Mouse (Mus musculus): ENCODE measurements around the gene Hyal3. TPM values are rescaled to one million over a fixed set of nuclear protein-coding genes. Genes with fewer than 3 reads are reported as not detected.
"Not testable (repeated sequence)": the region's sequence is repeated elsewhere in the genome, so short reads cannot be mapped to it uniquely, and the experiment has no call there.

The Hyal3 gene
- polyA plus RNA-seq, 1 experiment from 2014 or later = 2.4 TPM

DNA sequence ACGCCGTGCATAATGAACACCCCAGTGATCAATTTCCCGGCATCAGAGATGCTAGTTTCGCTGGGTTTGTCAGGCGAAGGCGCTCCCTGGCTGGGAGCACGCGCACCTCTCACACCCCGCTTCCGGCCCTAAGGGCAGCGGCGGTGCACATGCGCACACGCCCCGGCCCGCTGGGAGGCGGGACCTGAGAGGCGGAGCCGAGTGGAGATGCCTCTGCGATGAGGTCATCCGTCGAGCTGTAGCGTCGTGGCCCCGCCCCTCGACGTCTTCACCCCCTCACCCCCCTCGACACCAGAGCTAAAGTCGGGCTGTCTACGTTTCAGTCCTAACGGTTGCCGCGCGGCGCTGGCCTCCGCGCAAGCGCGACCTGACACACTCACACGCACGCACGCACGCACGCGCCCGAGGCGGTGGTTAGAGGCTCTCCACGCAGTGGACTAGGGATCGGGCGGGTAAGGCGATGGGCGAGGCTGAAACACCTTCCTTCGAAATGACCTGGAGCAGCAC is 26.2 kb upstream of the Hyal3 start:
- under 1% methylated on average over 53 of the region's 53 CpGs for WGBS
- Histone ChIP-seq H3K27me3 (ENCODE audit: control insufficient read depth, insufficient read depth, low read depth, low read length) (peaks cover 31% of the 10 kb centered on the region), H3K4me1 (ENCODE audit: control insufficient read depth, insufficient read depth, low read length) (peaks cover 33% of the 10 kb centered on the region), H3K4me2 (ENCODE audit: low read length) (peak overlapping the region; percentile 87), H3K9me3 (replicated peaks; ENCODE audit: control insufficient read depth, low read length, poor library complexity, severe bottlenecking) (no peaks in the 10 kb centered on the region), H3K4me3 (ENCODE audit: low read depth, low read length) (peak overlapping the region; percentile 80), H3K9ac (ENCODE audit: low read depth, low read length) (peak overlapping the region; percentile 88), H3K27ac (ENCODE audit: low read length) (peak overlapping the region; percentile 91), H3K36me3 (ENCODE audit: control insufficient read depth, insufficient read depth, low read length) (peaks cover 16% of the 10 kb centered on the region)
- peak; percentile 93 for ATAC-seq

DNA sequence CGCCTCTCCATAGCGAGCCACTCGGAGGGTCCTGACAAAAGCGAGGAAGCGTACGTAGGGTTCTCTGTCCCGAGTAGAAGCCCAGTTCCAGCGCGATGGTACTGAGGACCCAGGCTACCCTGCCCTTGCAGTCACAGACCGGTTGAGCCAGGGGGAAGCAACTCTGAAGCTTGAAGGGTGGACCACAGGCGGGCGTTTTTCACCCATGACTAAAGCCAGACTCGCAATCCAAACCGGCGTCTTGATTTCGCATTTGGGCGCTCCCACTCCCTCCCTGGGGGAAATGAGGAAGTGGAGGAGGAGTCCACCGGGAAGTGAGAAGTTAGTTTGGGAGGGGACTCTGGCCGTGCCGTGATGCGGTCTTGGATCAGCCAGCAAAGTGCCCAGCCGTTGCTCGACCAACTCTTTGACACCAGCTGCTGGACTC is 25.6 kb upstream of the Hyal3 start:
- peak; percentile 57 for ATAC-seq
- Histone ChIP-seq H3K27me3 (ENCODE audit: control insufficient read depth, insufficient read depth, low read depth, low read length) (peaks cover 26% of the 10 kb centered on the region), H3K9me3 (replicated peaks; ENCODE audit: control insufficient read depth, low read length, poor library complexity, severe bottlenecking) (no peaks in the 10 kb centered on the region), H3K4me3 (ENCODE audit: low read depth, low read length) (peak overlapping the region; percentile 80), H3K4me1 (ENCODE audit: control insufficient read depth, insufficient read depth, low read length) (peaks cover 33% of the 10 kb centered on the region), H3K36me3 (ENCODE audit: control insufficient read depth, insufficient read depth, low read length) (peaks cover 23% of the 10 kb centered on the region), H3K4me2 (ENCODE audit: low read length) (peak overlapping the region; percentile 87), H3K27ac (ENCODE audit: low read length) (peak overlapping the region; percentile 91), H3K9ac (ENCODE audit: low read depth, low read length) (peak overlapping the region; percentile 88)
- under 1% methylated on average over 23 of the region's 23 CpGs for WGBS

DNA sequence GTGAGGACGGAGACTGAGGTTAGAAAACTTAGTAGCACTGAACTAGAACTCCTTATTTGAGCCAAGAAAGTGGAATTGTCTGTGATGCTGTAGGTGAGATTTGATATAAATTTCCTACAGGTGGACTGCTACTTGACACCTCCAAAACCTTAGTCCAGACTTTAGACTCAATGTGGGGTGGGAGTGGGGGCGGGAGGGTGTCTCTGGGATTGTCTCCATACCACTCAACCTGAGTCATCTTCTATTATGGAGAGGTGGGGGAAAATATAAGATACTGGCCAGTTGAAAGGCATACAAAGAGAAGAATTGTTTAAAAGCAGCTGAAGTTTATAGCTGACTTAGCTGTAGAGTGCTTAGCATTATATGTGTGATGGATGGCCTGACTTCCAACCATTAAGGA is 24.9 kb upstream of the Hyal3 start:
- ATAC-seq = no peak
- peaks cover 19% of the 10 kb centered on the region for H3K27me3 ChIP-seq (ENCODE audit: control insufficient read depth, insufficient read depth, low read depth, low read length)
- peaks cover 23% of the 10 kb centered on the region for H3K36me3 ChIP-seq (ENCODE audit: control insufficient read depth, insufficient read depth, low read length)
- peak overlapping the region; percentile 80 for H3K4me3 ChIP-seq (ENCODE audit: low read depth, low read length)
- no peak overlapping the region; the same call in 1 of the 2 replicates for H3K27ac ChIP-seq (ENCODE audit: low read length)
- H3K9me3 ChIP-seq (replicated peaks; ENCODE audit: control insufficient read depth, low read length, poor library complexity, severe bottlenecking) = no peaks in the 10 kb centered on the region
- H3K9ac ChIP-seq (ENCODE audit: low read depth, low read length) = peak overlapping the region; percentile 88; the same call in 1 of the 2 replicates
- H3K4me2 ChIP-seq (ENCODE audit: low read length) = peak overlapping the region; percentile 87
- H3K4me1 ChIP-seq (ENCODE audit: control insufficient read depth, insufficient read depth, low read length) = peaks cover 33% of the 10 kb centered on the region
- 38% methylated on average over 2 of the region's 2 CpGs for WGBS

GRCm38 (mm10) chr9:107556346-107556745 is 24.3 kb upstream of the Hyal3 start:
- Histone ChIP-seq H3K27ac (ENCODE audit: low read length) (no peak overlapping the region), H3K36me3 (ENCODE audit: control insufficient read depth, insufficient read depth, low read length) (peaks cover 27% of the 10 kb centered on the region), H3K27me3 (ENCODE audit: control insufficient read depth, insufficient read depth, low read depth, low read length) (peaks cover 15% of the 10 kb centered on the region), H3K9ac (ENCODE audit: low read depth, low read length) (0 out of 2 replicates have a peak overlapping the region, but pooled peaks have one; percentile 27), H3K9me3 (replicated peaks; ENCODE audit: control insufficient read depth, low read length, poor library complexity, severe bottlenecking) (no peaks in the 10 kb centered on the region), H3K4me1 (ENCODE audit: control insufficient read depth, insufficient read depth, low read length) (peaks cover 32% of the 10 kb centered on the region), H3K4me3 (ENCODE audit: low read depth, low read length) (no peak overlapping the region), H3K4me2 (ENCODE audit: low read length) (no peak overlapping the region)
- ATAC-seq = no peak
- 83% methylated on average over 3 of the region's 3 CpGs for WGBS

DNA sequence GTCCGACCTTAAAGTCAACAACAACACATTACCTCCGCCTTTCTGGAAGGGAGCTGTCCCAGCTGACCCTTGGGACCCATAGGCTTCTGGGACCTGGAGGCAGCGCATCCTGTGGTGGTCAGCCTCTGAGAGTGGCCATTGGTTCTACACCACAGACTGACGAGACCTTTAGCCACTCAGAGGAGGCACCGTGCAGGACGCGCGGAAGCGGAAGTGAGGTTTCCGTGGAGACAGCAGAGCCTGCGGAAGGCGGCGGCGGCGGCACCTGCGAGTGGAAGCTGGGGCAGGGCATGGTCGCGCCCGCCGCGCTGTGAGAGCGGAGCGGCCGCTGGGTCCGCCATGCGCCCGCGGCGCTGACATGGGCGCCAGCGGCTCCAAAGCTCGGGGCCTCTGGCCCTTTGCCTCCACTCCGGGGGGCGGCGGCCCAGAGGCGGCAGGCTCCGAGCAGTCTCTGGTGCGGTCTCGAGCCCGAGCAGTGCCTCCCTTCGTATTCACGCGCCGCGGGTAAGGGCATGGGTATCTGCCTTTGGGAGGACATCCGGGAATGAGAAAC is 17.5 kb upstream of the Hyal3 start, which contains the start of gene Tusc2:
TSS of gene Tusc2 (plus strand) at position 227 of the 553 bp plus-strand sequence.
- WGBS = under 1% methylated on average over 35 of the region's 46 CpGs
- H3K27ac ChIP-seq (ENCODE audit: low read length) = peak within 1 kb of the TSS; percentile 79
- ATAC-seq = peak; percentile 96
- H3K4me1 ChIP-seq (ENCODE audit: control insufficient read depth, insufficient read depth, low read length) = peaks cover 25% of the 10 kb centered on the region
- peak within 1 kb of the TSS; percentile 90 for H3K9ac ChIP-seq (ENCODE audit: low read depth, low read length)
- no peaks in the 10 kb centered on the region for H3K27me3 ChIP-seq (ENCODE audit: control insufficient read depth, insufficient read depth, low read depth, low read length)
- no peaks in the 10 kb centered on the region for H3K9me3 ChIP-seq (replicated peaks; ENCODE audit: control insufficient read depth, low read length, poor library complexity, severe bottlenecking)
- H3K4me2 ChIP-seq (ENCODE audit: low read length) = peak within 1 kb of the TSS; percentile 90
- peak within 1 kb of the TSS; percentile 93 for H3K4me3 ChIP-seq (ENCODE audit: low read depth, low read length)
- H3K36me3 ChIP-seq (ENCODE audit: control insufficient read depth, insufficient read depth, low read length) = peaks cover 25% of the 10 kb centered on the region

GRCm38 (mm10) chr9:107565556-107565955 is 15.1 kb upstream of the Hyal3 start:
- not testable (repeated sequence) for H3K4me2 ChIP-seq (ENCODE audit: low read length)

DNA sequence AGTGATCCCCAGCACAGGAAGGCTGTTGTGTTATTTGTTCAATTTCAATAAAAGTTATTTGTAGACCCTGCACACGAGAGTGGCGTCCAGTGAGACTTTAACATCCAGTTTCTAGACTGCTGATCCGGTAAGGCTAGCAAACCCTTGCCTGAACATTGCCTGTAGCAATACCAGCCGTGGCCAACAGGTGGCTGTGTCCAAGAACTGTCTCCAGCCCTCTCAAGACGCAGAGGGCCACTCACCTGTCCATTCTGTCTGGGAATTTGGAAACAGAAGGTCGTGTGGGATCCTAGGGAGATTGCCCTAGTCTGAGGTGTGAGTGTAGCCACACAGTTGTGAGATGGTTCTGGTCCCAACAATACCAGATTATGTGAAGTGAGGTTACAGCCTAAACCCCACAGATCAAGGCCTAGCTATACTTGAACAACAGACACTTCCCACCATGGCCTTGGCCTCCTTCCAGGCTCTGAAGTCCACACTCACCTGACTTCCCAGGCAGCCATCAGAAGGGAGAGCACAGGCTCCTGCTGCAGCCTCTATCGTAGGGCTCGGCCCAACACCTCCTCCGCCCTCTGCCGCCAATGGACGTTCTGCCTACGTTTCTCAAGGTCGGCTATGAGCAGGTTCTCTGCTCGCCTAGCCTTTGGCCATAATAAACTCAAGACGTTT is 14.4 kb upstream of the Hyal3 start:
- Histone ChIP-seq H3K4me2 (ENCODE audit: low read length) (no peak overlapping the region), H3K27ac (ENCODE audit: low read length) (no peak overlapping the region; the same call in 1 of the 2 replicates), H3K9me3 (replicated peaks; ENCODE audit: control insufficient read depth, low read length, poor library complexity, severe bottlenecking) (no peaks in the 10 kb centered on the region), H3K4me3 (ENCODE audit: low read depth, low read length) (no peak overlapping the region), H3K27me3 (ENCODE audit: control insufficient read depth, insufficient read depth, low read depth, low read length) (no peaks in the 10 kb centered on the region), H3K4me1 (ENCODE audit: control insufficient read depth, insufficient read depth, low read length) (peaks cover 42% of the 10 kb centered on the region), H3K36me3 (ENCODE audit: control insufficient read depth, insufficient read depth, low read length) (peaks cover 7% of the 10 kb centered on the region), H3K9ac (ENCODE audit: low read depth, low read length) (no peak overlapping the region)
- WGBS = 61% methylated on average over 15 of the region's 15 CpGs
- no peak for ATAC-seq

More at GRCm38 (mm10) chr9:107565556-107565955, 15.1 kb upstream of the Hyal3 start:
- H3K9ac ChIP-seq (ENCODE audit: low read depth, low read length); H3K9me3 ChIP-seq (replicated peaks; ENCODE audit: control insufficient read depth, low read length, poor library complexity, severe bottlenecking); H3K4me3 ChIP-seq (ENCODE audit: low read depth, low read length); ATAC-seq; H3K27ac ChIP-seq (ENCODE audit: low read length); H3K36me3 ChIP-seq (ENCODE audit: control insufficient read depth, insufficient read depth, low read length); H3K27me3 ChIP-seq (ENCODE audit: control insufficient read depth, insufficient read depth, low read depth, low read length): not testable (repeated sequence)
- H3K4me1 ChIP-seq (ENCODE audit: control insufficient read depth, insufficient read depth, low read length) = peaks cover 36% of the 10 kb centered on the region
- WGBS = 49% methylated on average over 5 of the region's 5 CpGs

GRCm38 (mm10) chr9:107566855-107567254 is 13.8 kb upstream of the Hyal3 start:
- Histone ChIP-seq H3K9me3 (replicated peaks; ENCODE audit: control insufficient read depth, low read length, poor library complexity, severe bottlenecking) (no peaks in the 10 kb centered on the region), H3K9ac (ENCODE audit: low read depth, low read length) (no peak overlapping the region), H3K4me3 (ENCODE audit: low read depth, low read length) (no peak overlapping the region), H3K4me1 (ENCODE audit: control insufficient read depth, insufficient read depth, low read length) (peaks cover 47% of the 10 kb centered on the region), H3K4me2 (ENCODE audit: low read length) (no peak overlapping the region), H3K27me3 (ENCODE audit: control insufficient read depth, insufficient read depth, low read depth, low read length) (no peaks in the 10 kb centered on the region), H3K27ac (ENCODE audit: low read length) (0 out of 2 replicates have a peak overlapping the region, but pooled peaks have one; percentile 14), H3K36me3 (ENCODE audit: control insufficient read depth, insufficient read depth, low read length) (peaks cover 3% of the 10 kb centered on the region; the same call in 1 of the 2 replicates)
- no peak for ATAC-seq
- WGBS = 69% methylated on average over 3 of the region's 3 CpGs

All from midbrain, embryonic 16.5 days (tissue).